In the genomic region with DNA sequence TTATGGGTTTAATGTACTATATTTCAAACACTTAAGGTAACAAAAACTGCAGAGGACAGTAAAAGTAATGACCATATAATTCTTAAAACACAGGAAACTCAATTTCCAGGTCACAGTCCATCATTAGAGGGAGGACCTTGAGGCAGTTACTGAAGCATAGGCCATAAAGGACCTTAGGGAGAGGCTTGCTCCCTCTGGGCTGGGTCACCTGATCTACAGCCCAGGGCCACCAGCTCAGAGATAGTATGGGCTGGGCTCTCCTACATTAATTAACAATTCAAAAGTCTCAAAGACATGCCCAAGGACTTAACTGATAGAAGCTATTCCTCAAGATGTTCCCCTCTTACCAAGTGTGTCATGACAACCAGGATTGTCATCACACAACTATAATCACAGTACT, we compare ENCODE assay signal across 17 mouse cellular contexts.
"Had no signal": no experiment of that assay in that cellular context is flagged by ENCODE, and none has a peak within 500 bp of the region (broad histone marks: within the 10 kb centered on the region; RNA-seq: fewer than 3 reads in every experiment).

No protein-coding gene starts in this region.

- H3K36me3 ChIP-seq: lung, embryonic 15.5 days; stomach, embryonic 15.5 days had no signal

- H3K4me1 ChIP-seq: lung, embryonic 15.5 days; megakaryocyte, embryonic 14.5 days; midbrain, embryonic 13.5 days; neural tube, embryonic 13.5 days; neural tube, embryonic 15.5 days; stomach, embryonic 15.5 days had no signal

- H3K4me3 ChIP-seq: lung, embryonic 15.5 days; megakaryocyte, embryonic 14.5 days; midbrain, embryonic 13.5 days; myocyte; neural tube, embryonic 13.5 days; neural tube, embryonic 15.5 days; stomach, embryonic 15.5 days had no signal

- DNase-seq: lung, adult 2 months; lung, postnatal 14 days; lung, postnatal 36 days; retina, postnatal 1 day; right cerebral cortex, adult 18-20 months had no signal

- ATAC-seq: lung, postnatal 0 days; midbrain, embryonic 13.5 days; midbrain, embryonic 16.5 days had no signal

- H3K9me3 ChIP-seq: lung, embryonic 15.5 days; megakaryocyte, embryonic 14.5 days; midbrain, embryonic 13.5 days; neural tube, embryonic 13.5 days; neural tube, embryonic 15.5 days; stomach, embryonic 15.5 days had no signal

- H3K27me3 ChIP-seq: lung, embryonic 15.5 days; megakaryocyte, embryonic 14.5 days; midbrain, embryonic 13.5 days; neural tube, embryonic 13.5 days; neural tube, embryonic 15.5 days; stomach, embryonic 15.5 days had no signal

- H3K27ac ChIP-seq: lung, embryonic 15.5 days; macrophage; midbrain, embryonic 13.5 days; neural tube, embryonic 13.5 days; neural tube, embryonic 15.5 days; stomach, embryonic 15.5 days; stomach, postnatal 0 days had no signal

- H3K9ac ChIP-seq: lung, embryonic 15.5 days; midbrain, embryonic 13.5 days; neural tube, embryonic 13.5 days; neural tube, embryonic 15.5 days; stomach, embryonic 15.5 days had no signal

- H3K4me2 ChIP-seq: lung, embryonic 15.5 days; midbrain, embryonic 11.5 days; midbrain, embryonic 13.5 days; neural tube, embryonic 13.5 days; neural tube, embryonic 15.5 days; stomach, embryonic 15.5 days had no signal
